Mouse (Mus musculus) hindbrain, postnatal 0 days (tissue): ENCODE measurements around the gene Sccpdh. TPM values are rescaled to one million over a fixed set of nuclear protein-coding genes. Genes with fewer than 3 reads are reported as not detected.

ENCODE experiments used
- ATAC-seq: fragments of 200-750 bp; cut with Nextera tagmentation; 2 replicates; pipeline ENCODE4 v1.8.0; 2017; ENCODE audit warnings: mild to moderate bottlenecking, moderate TSS enrichment, moderate library complexity
- DNase-seq: peaks from one replicate; pipeline ENCODE4 v3.0.0-alpha.2; 2015; ENCODE audit warnings: low spot score
- H3K27ac ChIP-seq: fragments of 300-500 bp; sonication (generic); 2 replicates; pipeline ENCODE4 v1.5.1; 2014; ENCODE audit warnings: mild to moderate bottlenecking
- H3K27me3 ChIP-seq: fragments of 300-500 bp; sonication (generic); 2 replicates; pipeline ENCODE4 v1.6.1; 2014; ENCODE audit warnings: low read length, mixed read lengths; ENCODE audit not compliant: insufficient read depth
- H3K36me3 ChIP-seq: fragments of 300-500 bp; sonication (generic); 2 replicates; pipeline ENCODE4 v1.6.1; 2014; ENCODE audit warnings: low read length, mixed read lengths; ENCODE audit not compliant: insufficient read depth
- H3K4me1 ChIP-seq: fragments of 300-500 bp; sonication (generic); 2 replicates; pipeline ENCODE4 v1.6.1; 2014; ENCODE audit warnings: antibody characterized with exemption, low read length, mixed read lengths; ENCODE audit not compliant: insufficient read depth
- H3K4me2 ChIP-seq: fragments of 300-500 bp; sonication (generic); 2 replicates; pipeline ENCODE4 v1.6.1; 2014; ENCODE audit warnings: low read depth, mild to moderate bottlenecking, low read length, moderate library complexity, mixed read lengths
- H3K4me3 ChIP-seq: fragments of 300-500 bp; sonication (generic); 2 replicates; pipeline ENCODE4 v1.5.1; 2014; ENCODE audit warnings: low read length
- H3K9ac ChIP-seq: fragments of 300-500 bp; sonication (generic); replicated peaks from 2 replicates; pipeline ENCODE4 v1.6.1; 2014; ENCODE audit warnings: mild to moderate bottlenecking, low read length, moderate library complexity, mixed read lengths
- H3K9me3 ChIP-seq: fragments of 300-500 bp; sonication (generic); 2 replicates; pipeline ENCODE4 v1.6.1; 2016; ENCODE audit warnings: low read length, mixed read lengths
- CTCF ChIP-seq: IDR thresholded peaks from 2 replicates; pipeline ENCODE4 v1.5.1; 2016; ENCODE audit warnings: antibody characterized with exemption, control low read depth, low read depth
- WGBS: fragments of 180-500 bp; shearing (Covaris S2); extraction: QIAGEN DNeasy Blood & Tissue Kit; methylation state at CpG from one replicate; pipeline ENCODE4 v1.1.7; 2014; 5-methylcytosine and 5-hydroxymethylcytosine counted together
- polyA plus RNA-seq: library from polyadenylated mRNA; unstranded; fragments of >200 nt; fragmentation: Nextera tagmentation; extraction: Ambion mirVana; gene quantifications from 2 replicates; pipeline ENCODE4 v1.2.1, GENCODE M21; 2015
- total RNA-seq: library from RNA; depleted of rRNA; stranded (reverse); fragments of >200 nt; gene quantifications from 2 replicates; pipeline ENCODE4 v1.2.3, GENCODE M21; 2014; rRNA removed

Gene Sccpdh
- total and polyA plus RNA-seq, 2 experiments from 2014 or later = 63.8 to 183 TPM

- no peaks in the 10 kb centered on the region for H3K4me1 ChIP-seq
- H3K9me3 ChIP-seq = no peaks in the 10 kb centered on the region
- H3K4me3 ChIP-seq = no peak overlapping the region
- H3K4me2 ChIP-seq = no peak overlapping the region
- no peak overlapping the region for H3K27ac ChIP-seq
- DNase-seq = no peak
- WGBS = 94% methylated on average over 4 of the region's 4 CpGs
- no peak for TF ChIP-seq CTCF
- no peaks in the 10 kb centered on the region for H3K36me3 ChIP-seq
- no peak for ATAC-seq
- no peaks in the 10 kb centered on the region for H3K27me3 ChIP-seq
- no peak overlapping the region for H3K9ac ChIP-seq
These were observed 47.8 kb downstream of the Sccpdh start for GRCm38 (mm10) chr1:179715786-179716185.

- H3K4me3 ChIP-seq = no peak overlapping the region
- DNase-seq (no peak), ATAC-seq (no peak)
- no peak overlapping the region for H3K4me2 ChIP-seq
- no peak overlapping the region for H3K27ac ChIP-seq
- H3K9ac ChIP-seq = no peak overlapping the region
- H3K9me3 ChIP-seq = no peaks in the 10 kb centered on the region
- H3K4me1 ChIP-seq = no peaks in the 10 kb centered on the region
- TF ChIP-seq CTCF = no peak
- WGBS = 77% methylated on average over 8 of the region's 8 CpGs
- no peaks in the 10 kb centered on the region for H3K27me3 ChIP-seq
- no peaks in the 10 kb centered on the region for H3K36me3 ChIP-seq
These were observed 54.9 kb downstream of the Sccpdh start for GRCm38 (mm10) chr1:179722811-179723469.

- H3K27me3 ChIP-seq = no peaks in the 10 kb centered on the region
- ATAC-seq = no peak
- WGBS = 89% methylated on average over 10 of the region's 10 CpGs
These were observed 60.7 kb downstream of the Sccpdh start for GRCm38 (mm10) chr1:179728661-179729060.

GRCm38 (mm10) chr1:179731391-179731790, 63.4 kb downstream of the Sccpdh start:
- no peak for DNase-seq
- H3K36me3 ChIP-seq = no peaks in the 10 kb centered on the region
- no peak overlapping the region for H3K4me2 ChIP-seq
- no peaks in the 10 kb centered on the region for H3K27me3 ChIP-seq
- no peak overlapping the region for H3K27ac ChIP-seq
- H3K9me3 ChIP-seq = no peaks in the 10 kb centered on the region
- no peak for ATAC-seq
- no peak overlapping the region for H3K9ac ChIP-seq
- H3K4me3 ChIP-seq = no peak overlapping the region
- 83% methylated on average over 3 of the region's 3 CpGs for WGBS
- no peaks in the 10 kb centered on the region for H3K4me1 ChIP-seq
- no peak for TF ChIP-seq CTCF

More at GRCm38 (mm10) chr1:179728661-179729060, 60.7 kb downstream of the Sccpdh start:
- no peak for TF ChIP-seq CTCF
- Histone ChIP-seq H3K4me1 (no peaks in the 10 kb centered on the region), H3K4me3 (no peak overlapping the region), H3K27ac (no peak overlapping the region), H3K36me3 (no peaks in the 10 kb centered on the region), H3K9me3 (no peaks in the 10 kb centered on the region), H3K9ac (no peak overlapping the region), H3K4me2 (no peak overlapping the region)
- no peak for DNase-seq

GRCm38 (mm10) chr1:179734500-179735474, 66.8 kb downstream of the Sccpdh start:
- no peaks in the 10 kb centered on the region for H3K9me3 ChIP-seq
- peak; percentile 73 for TF ChIP-seq CTCF
- no peak overlapping the region for H3K27ac ChIP-seq
- no peak overlapping the region for H3K9ac ChIP-seq
- no peaks in the 10 kb centered on the region for H3K36me3 ChIP-seq
- H3K4me2 ChIP-seq = no peak overlapping the region
- DNase-seq = peak; percentile 55
- H3K4me1 ChIP-seq = no peaks in the 10 kb centered on the region
- WGBS = 40% methylated on average over 15 of the region's 15 CpGs
- no peak overlapping the region for H3K4me3 ChIP-seq
- no peaks in the 10 kb centered on the region for H3K27me3 ChIP-seq
- peak; percentile 61; the same call in 1 of the 2 replicates for ATAC-seq

DNA sequence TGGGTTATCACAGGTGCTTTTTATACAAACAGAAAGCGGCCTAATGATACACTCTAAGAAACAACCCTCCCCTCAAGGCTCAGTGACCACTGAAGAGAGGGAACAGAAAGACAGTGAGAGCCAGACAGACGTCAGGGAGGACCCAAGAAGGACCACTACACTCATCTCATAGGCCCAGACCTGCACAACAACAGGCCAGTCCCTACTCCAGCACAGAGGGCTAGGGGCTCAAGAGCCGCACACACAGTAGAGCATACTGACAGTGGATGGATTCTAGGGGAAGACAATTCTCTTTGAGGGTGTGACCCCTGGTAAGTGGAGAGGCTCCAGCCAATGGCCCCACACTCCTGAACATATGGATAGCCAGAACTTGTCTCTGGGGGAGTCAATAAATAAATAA, 68.5 kb downstream of the Sccpdh start:
- DNase-seq (no peak), ATAC-seq (no peak)
- no peak for TF ChIP-seq CTCF
- 88% methylated on average over 3 of the region's 3 CpGs for WGBS
- H3K36me3 ChIP-seq = no peaks in the 10 kb centered on the region
- no peaks in the 10 kb centered on the region for H3K27me3 ChIP-seq
- no peak overlapping the region for H3K4me2 ChIP-seq
- no peaks in the 10 kb centered on the region for H3K4me1 ChIP-seq
- no peak overlapping the region for H3K9ac ChIP-seq
- no peak overlapping the region for H3K4me3 ChIP-seq
- no peaks in the 10 kb centered on the region for H3K9me3 ChIP-seq
- H3K27ac ChIP-seq = no peak overlapping the region

Other genes starting within 250 kb of the Sccpdh start
- 15.4 and 17.9 TPM in 2 replicates for gene Smyd3, start 150.2 kb upstream of the Sccpdh start, total RNA-seq
- 23.3 and 26.1 TPM in 2 replicates for gene Smyd3, start 150.2 kb upstream of the Sccpdh start, polyA plus RNA-seq
- gene Tfb2m, start 121.9 kb upstream of the Sccpdh start, total RNA-seq = 9.2 and 20.2 TPM in 2 replicates
- 30.5 and 35.3 TPM in 2 replicates for gene Tfb2m, start 121.9 kb upstream of the Sccpdh start, polyA plus RNA-seq
- 30.2 and 32.1 TPM in 2 replicates for gene Cnst, start 121.8 kb upstream of the Sccpdh start, total RNA-seq
- gene Cnst, start 121.8 kb upstream of the Sccpdh start, polyA plus RNA-seq = 16.2 and 16.3 TPM in 2 replicates
- not detected in 2 replicates for gene Kif28, start 77.1 kb downstream of the Sccpdh start, total RNA-seq
- gene Kif28, start 77.1 kb downstream of the Sccpdh start, polyA plus RNA-seq = 0.06 TPM in 1 of 2 replicates, not detected in the other
- gene Gm10518, start 135.2 kb downstream of the Sccpdh start, total RNA-seq = 0.89 TPM in 1 of 2 replicates, not detected in the other
- 0.11 TPM in 1 of 2 replicates, not detected in the other for gene Gm10518, start 135.2 kb downstream of the Sccpdh start, polyA plus RNA-seq
- 16.3 and 18.5 TPM in 2 replicates for gene Ahctf1, start 135.5 kb downstream of the Sccpdh start, total RNA-seq
- 9.6 and 9.9 TPM in 2 replicates for gene Ahctf1, start 135.5 kb downstream of the Sccpdh start, polyA plus RNA-seq